ENCODE assay signal across 9 mouse cellular contexts in the genomic region with DNA sequence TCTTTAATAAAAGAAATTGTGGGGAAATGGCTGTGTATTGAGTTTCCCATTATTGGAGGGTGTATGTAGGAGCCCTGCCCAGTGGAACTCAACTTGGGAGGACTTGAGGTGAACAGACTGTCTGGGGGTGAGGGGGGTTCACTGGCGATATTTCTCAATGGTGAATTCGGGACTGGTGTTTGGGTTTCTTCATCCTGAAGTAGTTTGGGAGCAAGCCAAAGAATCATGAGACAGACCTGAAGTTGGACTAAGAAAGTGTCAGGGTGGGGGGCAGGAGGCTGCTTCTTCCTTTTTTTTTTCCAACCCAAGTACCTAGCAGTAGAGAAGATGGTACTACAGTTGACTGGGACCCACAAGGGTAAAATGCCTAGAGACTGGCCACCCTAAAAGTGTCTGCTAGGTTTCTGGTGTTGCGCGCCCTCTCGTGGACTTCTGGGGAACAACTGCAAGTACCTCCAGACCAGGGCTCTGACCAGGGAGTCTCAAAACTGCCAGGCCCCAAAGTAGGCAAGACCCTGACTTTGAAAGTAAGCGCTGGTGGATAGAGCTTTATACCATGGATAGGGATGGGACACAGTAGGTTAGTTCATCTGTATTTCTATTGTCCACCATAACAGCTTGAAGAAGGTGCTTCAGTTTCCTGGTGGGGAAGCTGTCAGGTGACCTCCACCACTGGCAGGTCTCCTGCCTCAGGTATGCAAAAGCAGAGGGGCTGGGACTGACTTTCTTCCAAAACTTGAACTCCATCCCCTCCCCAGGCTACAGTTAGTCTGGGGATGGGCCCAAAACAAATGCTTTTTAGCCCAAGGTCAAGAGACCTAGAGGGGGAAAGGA. TPM values are rescaled to one million over a fixed set of nuclear protein-coding genes. Genes with fewer than 3 reads are reported as not detected.
DNase-seq lines count a peak whose midpoint lies in the region; ATAC-seq and TF ChIP-seq lines count a peak whose summit lies in the region.
"Had no signal": no experiment of that assay in that cellular context is flagged by ENCODE, and none has a peak within 500 bp of the region (broad histone marks: within the 10 kb centered on the region; RNA-seq: fewer than 3 reads in every experiment).

No protein-coding gene starts in this region.

- no peaks in the 10 kb centered on the region for H3K79me2 ChIP-seq in CH12.LX (replicated peaks; ENCODE audit: control insufficient read depth, extremely low read depth, insufficient read depth, poor library complexity, severe bottlenecking)

- dilution Hi-C loops in CH12.LX (cut with MboI; ENCODE audit: extremely low pct_ligation_motif_present, extremely low pct_unique_long_range_greater_than_20kb, low sequenced_read_pairs): no loop called here

- H3K27ac ChIP-seq in CH12.LX (ENCODE audit: insufficient read depth, low read depth): no peak overlapping the region
- H3K27ac ChIP-seq in forebrain, embryonic 13.5 days: no peak overlapping the region
- H3K27ac ChIP-seq in limb, embryonic 11.5 days (replicated peaks; ENCODE audit: low read depth, low read length): no peak overlapping the region

- H3K9ac ChIP-seq in CH12.LX (ENCODE audit: insufficient read depth, low read depth): no peak overlapping the region
- no peak overlapping the region for H3K9ac ChIP-seq in forebrain, embryonic 13.5 days
- H3K9ac ChIP-seq in limb, embryonic 11.5 days (ENCODE audit: low read length): no peak overlapping the region
- H3K9ac ChIP-seq: heart, embryonic 15.5 days had no signal

- in situ Hi-C loops in CH12.LX (cut with MboI; ENCODE audit: low pct_ligation_motif_present, low pct_unique_long_range_greater_than_20kb, low sequenced_read_pairs): loop anchor here (5.0 to 10.0 kb wide), 2 partner anchors 94 to 281 kb away; no protein-coding TSS in a partner anchor

- no peaks in the 10 kb centered on the region for H3K9me3 ChIP-seq in CH12.LX (replicated peaks; ENCODE audit: low read length)
- H3K9me3 ChIP-seq in forebrain, embryonic 13.5 days (replicated peaks): no peaks in the 10 kb centered on the region
- no peaks in the 10 kb centered on the region for H3K9me3 ChIP-seq in limb, embryonic 11.5 days (ENCODE audit: control insufficient read depth, low read length)
- H3K9me3 ChIP-seq: heart, embryonic 15.5 days had no signal

- WGBS in forebrain, embryonic 13.5 days: 29% methylated on average over 6 of the region's 6 CpGs
- 36% methylated on average over 6 of the region's 6 CpGs for WGBS in limb, embryonic 11.5 days

- ATAC-seq in forebrain, embryonic 13.5 days: peak; percentile 19; the same call in 1 of the 2 replicates
- no peak for ATAC-seq in limb, embryonic 11.5 days (ENCODE audit: insufficient number of reproducible peaks, low FRiP score, low TSS enrichment, low read depth)

- DNase-seq in 3134 (ENCODE audit: extremely low read depth, insufficient read length, low spot score): peak; percentile 42
- peak; percentile 75 for DNase-seq in CH12.LX (ENCODE audit: extremely low read depth)
- DNase-seq in c-Kit-positive CD71-negative TER-119-negative erythroid progenitor cells, embryonic 14.5 days (ENCODE audit: low read depth): peak; percentile 75
- DNase-seq in hindlimb bud, embryonic 11.5 days (ENCODE audit: extremely low spot score, low read depth, low spot score): peak; percentile 37
- DNase-seq in limb, embryonic 11.5 days (ENCODE audit: low spot score): peak; percentile 86
- DNase-seq in ovary, postnatal 14 days (ENCODE audit: low spot score): peak; percentile 57
- DNase-seq in urinary bladder, postnatal 25 days (ENCODE audit: low spot score): peak; percentile 76

- H3K4me3 ChIP-seq in CH12.LX (replicated peaks in 1 of 3; ENCODE audit: low read depth in 2 of 3, low read length in 2 of 3, poor library complexity in 1 of 3): no peak overlapping the region
- H3K4me3 ChIP-seq in forebrain, embryonic 13.5 days: no peak overlapping the region
- no peak overlapping the region for H3K4me3 ChIP-seq in limb, embryonic 11.5 days (ENCODE audit: low read depth, low read length)
- H3K4me3 ChIP-seq: heart, embryonic 15.5 days had no signal

- no peak overlapping the region for H3K4me2 ChIP-seq in CH12.LX (ENCODE audit: insufficient read depth, low read depth, poor library complexity, severe bottlenecking)
- H3K4me2 ChIP-seq in forebrain, embryonic 13.5 days: no peak overlapping the region
- no peak overlapping the region for H3K4me2 ChIP-seq in limb, embryonic 11.5 days (ENCODE audit: low read depth, severe bottlenecking)
- H3K4me2 ChIP-seq: heart, embryonic 15.5 days had no signal

- H3K4me1 ChIP-seq in CH12.LX (ENCODE audit: control insufficient read depth in 1 of 2, insufficient read depth in 2 of 2): peaks cover 0 to 26% of the 10 kb centered on the region in 2 experiments; a peak in 2 of 4 replicates
- peaks cover 6% of the 10 kb centered on the region; the same call in 1 of the 2 replicates for H3K4me1 ChIP-seq in forebrain, embryonic 13.5 days
- H3K4me1 ChIP-seq in limb, embryonic 11.5 days (ENCODE audit: control insufficient read depth, insufficient read depth, low read length): no peaks in the 10 kb centered on the region

- TF ChIP-seq RAD21 in CH12.LX (IDR thresholded peaks at IDR 0.05; ENCODE audit: low read depth, low read length): peak; percentile 88

- peaks cover 0 to 21% of the 10 kb centered on the region in 2 experiments for H3K36me3 ChIP-seq in CH12.LX (replicated peaks in 1 of 2; ENCODE audit: control insufficient read depth in 1 of 2, insufficient read depth in 1 of 2, low read length in 1 of 2)
- H3K36me3 ChIP-seq in forebrain, embryonic 13.5 days (ENCODE audit: poor library complexity, severe bottlenecking): peaks cover 35% of the 10 kb centered on the region
- peaks cover 3% of the 10 kb centered on the region for H3K36me3 ChIP-seq in limb, embryonic 11.5 days (ENCODE audit: control insufficient read depth, insufficient read depth, low read length)

- TF ChIP-seq POLR2A in CH12.LX (IDR thresholded peaks at IDR 0.05; ENCODE audit: low read depth, low read length): no peak

- no peak for TF ChIP-seq EP300 in CH12.LX (IDR thresholded peaks at IDR 0.05; ENCODE audit: low read length)

- peak; percentile 65 to 91 for TF ChIP-seq CTCF in CH12.LX (conservative IDR thresholded peaks at IDR 0.05 in 1 of 2, IDR thresholded peaks at IDR 0.05 in 1 of 2; ENCODE audit: low read depth in 2 of 2, low read length in 2 of 2)

- no peaks in the 10 kb centered on the region for H3K27me3 ChIP-seq in CH12.LX (replicated peaks)
- no peaks in the 10 kb centered on the region for H3K27me3 ChIP-seq in forebrain, embryonic 13.5 days
- no peaks in the 10 kb centered on the region for H3K27me3 ChIP-seq in limb, embryonic 11.5 days (ENCODE audit: control insufficient read depth, insufficient read depth, low read length)
- H3K27me3 ChIP-seq: heart, embryonic 15.5 days had no signal

TF ChIP-seq in CH12.LX, 34 proteins besides CTCF, POLR2A, EP300 and RAD21:
- TF ChIP-seq IRF4 (IDR thresholded peaks at IDR 0.05; ENCODE audit: low read depth, low read length): no peak
- peak; percentile 34; the same call in 1 of the 2 replicates for TF ChIP-seq NELFE (IDR thresholded peaks at IDR 0.05; ENCODE audit: low read depth, low read length)
- no peak for TF ChIP-seq CHD2 (IDR thresholded peaks at IDR 0.05; ENCODE audit: low read length)
- TF ChIP-seq JUND (conservative IDR thresholded peaks at IDR 0.05; ENCODE audit: low read depth, low read length): no peak
- TF ChIP-seq CHD1 (IDR thresholded peaks at IDR 0.05; ENCODE audit: low read depth, low read length): no peak
- TF ChIP-seq NRF1 (IDR thresholded peaks at IDR 0.05; ENCODE audit: low read depth, low read length): no peak
- TF ChIP-seq RCOR1 (conservative IDR thresholded peaks at IDR 0.05; ENCODE audit: low read depth, low read length): no peak
- peak; percentile 48; the same call in 1 of the 2 replicates for TF ChIP-seq ZC3H11A (IDR thresholded peaks at IDR 0.05; ENCODE audit: low read depth, low read length)
- TF ChIP-seq SMC3 (IDR thresholded peaks at IDR 0.05; ENCODE audit: low read depth, low read length): peak; percentile 89
- TF ChIP-seq TCF12 (IDR thresholded peaks at IDR 0.05; ENCODE audit: low read depth, low read length): no peak
- TF ChIP-seq MXI1 (IDR thresholded peaks at IDR 0.05; ENCODE audit: low read depth, low read length): no peak
- TF ChIP-seq HCFC1 (IDR thresholded peaks at IDR 0.05; ENCODE audit: low read depth, low read length): no peak

RNA-seq across cellular contexts. Expression of a gene that starts 4.3 kb away (rescaled TPM):
- total RNA-seq in CH12.LX (2012; rRNA removed) (0.08 TPM in 1 of 2 replicates, not detected in the other), CH12.LX (2014; rRNA removed) (not detected in 2 replicates)
- polyA plus RNA-seq in CH12.LX (2012; ENCODE audit: insufficient read length, low read depth): not detected in 2 replicates
- polyA plus RNA-seq in forebrain, embryonic 13.5 days (2015; fragmentation: Nextera tagmentation; extraction: Ambion mirVana): 0.23 and 0.31 TPM in 2 replicates
- 0.04 and 0.11 TPM in 2 replicates for polyA plus RNA-seq in limb, embryonic 11.5 days (2014; fragmentation: Nextera tagmentation; extraction: Ambion mirVana)

RNA-seq across cellular contexts. Expression of a gene that starts 17.3 kb away (rescaled TPM):
- 8.0 and 9.2 TPM in 2 replicates for total RNA-seq in CH12.LX (2012; rRNA removed)
- total RNA-seq in CH12.LX (2014; rRNA removed): 14.9 and 16.7 TPM in 2 replicates
- 14.5 and 15.4 TPM in 2 replicates for polyA plus RNA-seq in CH12.LX (2012; ENCODE audit: insufficient read length, low read depth)
- 27.3 and 28.8 TPM in 2 replicates for polyA plus RNA-seq in forebrain, embryonic 13.5 days (2015; fragmentation: Nextera tagmentation; extraction: Ambion mirVana)
- polyA plus RNA-seq in limb, embryonic 11.5 days (2014; fragmentation: Nextera tagmentation; extraction: Ambion mirVana): 22.8 and 23.3 TPM in 2 replicates
